Mouse (Mus musculus): ENCODE measurements around the gene Tcf23.
A peak's percentile ranks its signal among the peaks of the same experiment; 100 is the strongest.

DNA sequence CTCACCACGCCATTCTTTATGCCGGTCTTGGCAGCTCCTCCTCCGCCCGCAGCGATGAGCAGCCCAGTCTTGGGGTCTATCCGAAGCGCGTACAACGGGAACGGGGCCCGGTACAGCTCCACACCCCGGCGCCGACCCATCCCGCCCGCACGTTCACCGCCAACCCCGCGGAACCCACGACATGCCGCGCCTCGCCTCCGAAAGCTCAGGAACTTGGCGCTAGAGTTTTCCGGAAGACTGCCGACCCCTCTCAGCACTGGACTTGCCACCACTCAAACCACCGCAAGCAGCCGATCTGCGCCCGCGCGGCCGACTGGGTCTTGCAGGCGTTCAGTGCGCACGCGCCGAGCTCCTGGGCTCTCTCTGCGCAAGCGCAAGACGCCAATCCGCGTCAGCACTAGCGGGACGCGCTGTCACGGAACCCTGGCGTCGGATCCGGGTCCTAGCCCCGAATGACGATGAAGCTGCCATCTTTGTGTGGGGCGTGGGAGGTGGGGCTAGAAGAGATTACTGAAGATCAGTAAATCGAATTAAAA lies 8.4 kb upstream of the Tcf23 start, which contains the start of gene Preb:
- 0 out of 2 replicates have a peak, but pooled peaks have one; percentile 6 for TF ChIP-seq CTCF (IDR thresholded peaks at IDR 0.05; ENCODE audit: low read depth)
- no peak for TF ChIP-seq EP300 (IDR thresholded peaks at IDR 0.05; ENCODE audit: low read depth)
